Mouse (Mus musculus) lung, adult 2 months (tissue): ENCODE measurements around the gene Shisa9.

Experiments
- CTCF ChIP-seq: fragments of 200-500 bp; IDR thresholded peaks from 2 replicates; pipeline ENCODE4 v1.5.1; 2011; ENCODE audit warnings: mild to moderate bottlenecking, low read length, control low read depth; ENCODE audit not compliant: insufficient read depth
- POLR2A ChIP-seq: fragments of 200-500 bp; IDR thresholded peaks from 2 replicates; pipeline ENCODE4 v1.6.1; 2011; ENCODE audit warnings: low read depth, mild to moderate bottlenecking, control low read depth, low read length, borderline replicate concordance; ENCODE audit errors: extremely low read depth

DNA sequence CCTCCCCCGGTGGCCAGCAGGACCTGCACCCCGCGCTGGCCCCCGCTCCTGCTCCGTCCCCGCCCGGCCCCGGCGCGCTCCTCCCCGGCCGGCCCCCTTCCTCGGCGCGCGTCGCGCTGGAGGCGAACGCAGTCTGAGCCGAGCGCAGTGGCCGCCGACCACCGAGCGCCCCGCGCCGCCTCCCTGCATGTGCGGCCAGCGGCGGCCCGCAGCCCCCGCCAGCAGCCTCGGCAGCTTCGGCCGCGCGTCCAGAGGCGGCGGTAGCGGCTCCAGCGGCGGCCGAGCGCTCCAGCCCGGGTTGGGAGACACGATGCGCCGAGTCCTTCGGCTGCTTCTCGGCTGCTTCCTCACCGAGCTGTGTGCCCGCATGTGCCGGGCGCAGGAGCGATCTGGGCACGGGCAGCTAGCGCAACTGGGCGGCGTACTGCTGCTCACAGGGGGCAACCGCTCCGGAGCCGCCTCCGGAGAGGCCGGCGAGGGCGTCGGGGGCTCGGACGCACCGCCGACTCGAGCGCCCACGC lies 418 bp downstream of the Shisa9 start:
- TF ChIP-seq CTCF (no peak), POLR2A (no peak)
